Mouse (Mus musculus) stomach, postnatal 0 days (tissue): ENCODE data around the gene Lmod3.

Experiments
- CTCF ChIP-seq: IDR thresholded peaks from 2 replicates; pipeline ENCODE4 v1.5.1; 2016; ENCODE audit warnings: antibody characterized with exemption, low read depth, mild to moderate bottlenecking, moderate library complexity
- EP300 ChIP-seq: optimal IDR thresholded peaks from 2 replicates; pipeline ENCODE3; 2016; ENCODE audit warnings: antibody characterized with exemption

DNA sequence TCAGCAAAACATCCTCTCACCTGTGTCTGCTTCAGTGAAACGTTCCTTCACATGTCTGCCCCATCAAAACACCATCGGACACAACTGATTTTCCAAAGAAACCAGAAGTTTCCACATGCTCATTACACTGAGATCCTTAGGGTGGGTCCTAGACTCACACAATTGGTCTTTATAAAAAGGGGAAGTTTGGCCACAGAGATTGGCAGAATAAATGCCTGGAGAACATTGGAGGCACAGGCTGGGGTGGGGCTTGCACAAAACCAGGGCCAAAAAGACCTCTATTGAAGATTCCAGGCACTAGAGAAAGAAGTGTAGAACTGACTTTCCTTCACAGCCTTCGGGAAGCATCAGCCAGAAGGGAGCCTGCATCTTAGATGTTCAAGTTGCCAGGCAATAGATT lies 21.2 kb upstream of the Lmod3 start:
- no peak for TF ChIP-seq EP300
- TF ChIP-seq CTCF = no peak
